Mouse (Mus musculus) midbrain, embryonic 10.5 days (tissue): Measurements from ENCODE around the gene Eif4a2. TPM values are rescaled to one million over a fixed set of nuclear protein-coding genes. Genes with fewer than 3 reads are reported as not detected.
"Not testable (repeated sequence)": the region's sequence is repeated elsewhere in the genome, so short reads cannot be mapped to it uniquely, and the experiment has no call there.

Experiments used
- DNase-seq: peaks from one replicate; pipeline ENCODE4 v3.0.0-alpha.2; 2017; ENCODE audit warnings: low spot score
- H3K27ac ChIP-seq: fragments of 300-500 bp; sonication (generic); replicated peaks from 2 replicates; pipeline ENCODE4 v1.5.1; 2016; ENCODE audit warnings: mild to moderate bottlenecking
- H3K27me3 ChIP-seq: fragments of 300-500 bp; sonication (generic); 2 replicates; pipeline ENCODE4 v1.6.1; 2016; ENCODE audit warnings: low read depth, mild to moderate bottlenecking; ENCODE audit not compliant: poor library complexity, severe bottlenecking
- H3K36me3 ChIP-seq: fragments of 300-500 bp; sonication (generic); 2 replicates; pipeline ENCODE4 v1.6.1; 2016; ENCODE audit warnings: mild to moderate bottlenecking, moderate library complexity
- H3K4me1 ChIP-seq: fragments of 300-500 bp; sonication (generic); 2 replicates; pipeline ENCODE4 v1.6.1; 2016
- H3K4me3 ChIP-seq: fragments of 300-500 bp; sonication (generic); 2 replicates; pipeline ENCODE4 v1.5.1; 2016; ENCODE audit warnings: mild to moderate bottlenecking, moderate library complexity
- H3K9me3 ChIP-seq: fragments of 300-500 bp; sonication (generic); replicated peaks from 2 replicates; pipeline ENCODE4 v1.6.1; 2016; ENCODE audit warnings: mild to moderate bottlenecking
- WGBS: fragments of 180-500 bp; shearing (Covaris S2); methylation state at CpG from one replicate; pipeline ENCODE4 v1.1.7; 2016; 5-methylcytosine and 5-hydroxymethylcytosine counted together
- polyA plus RNA-seq: library from polyadenylated mRNA; unstranded; fragments of >200 nt; fragmentation: Nextera tagmentation; extraction: Ambion mirVana; gene quantifications from 2 replicates; pipeline ENCODE4 v1.2.1, GENCODE M21; 2016

The Eif4a2 gene
- polyA plus RNA-seq = 154 and 155 TPM in 2 replicates

GRCm38 (mm10) chr16:23107231-23107942 is at the start of gene Eif4a2:
TSS of gene Eif4a2 (plus strand) at chr16:23107444.
- peaks cover 39% of the 10 kb centered on the region for H3K4me1 ChIP-seq
- H3K9me3 ChIP-seq = no peaks in the 10 kb centered on the region
- H3K36me3 ChIP-seq = peaks cover 44% of the 10 kb centered on the region
- peaks cover 7% of the 10 kb centered on the region; the same call in 1 of the 2 replicates for H3K27me3 ChIP-seq
- H3K27ac ChIP-seq = peak within 1 kb of the TSS; percentile 99
- WGBS = under 1% methylated on average over 71 of the region's 71 CpGs
- DNase-seq = peak; percentile 90
- peak within 1 kb of the TSS; percentile 88 for H3K4me3 ChIP-seq

GRCm38 (mm10) chr16:23057668-23058447 is 49.4 kb upstream of the Eif4a2 start, which contains the start of gene Kng1:
TSS of gene Kng1 (plus strand) at chr16:23057865.
- H3K9me3 ChIP-seq = not testable (repeated sequence)

GRCm38 (mm10) chr16:23059630-23060029 is 47.6 kb upstream of the Eif4a2 start:
- H3K36me3 ChIP-seq, H3K4me3 ChIP-seq, H3K4me1 ChIP-seq, H3K9me3 ChIP-seq, H3K27me3 ChIP-seq, H3K27ac ChIP-seq, DNase-seq: not testable (repeated sequence)
- WGBS = 78% methylated on average over 4 of the region's 4 CpGs

More at GRCm38 (mm10) chr16:23057668-23058447, 49.4 kb upstream of the Eif4a2 start, which contains the start of gene Kng1:
- not testable (repeated sequence) for H3K27me3 ChIP-seq, DNase-seq, H3K27ac ChIP-seq, H3K4me3 ChIP-seq, H3K4me1 ChIP-seq, H3K36me3 ChIP-seq
- 81% methylated on average over 1 of the region's 1 CpGs for WGBS

- WGBS = 86% methylated on average over 5 of the region's 5 CpGs
- H3K36me3 ChIP-seq, H3K9me3 ChIP-seq, H3K4me1 ChIP-seq, H3K27me3 ChIP-seq, DNase-seq, H3K27ac ChIP-seq, H3K4me3 ChIP-seq: not testable (repeated sequence)
These were observed 46.4 kb upstream of the Eif4a2 start for GRCm38 (mm10) chr16:23060781-23061325.

- not testable (repeated sequence) for H3K36me3 ChIP-seq, H3K9me3 ChIP-seq, DNase-seq, H3K4me3 ChIP-seq, H3K4me1 ChIP-seq, H3K27me3 ChIP-seq, H3K27ac ChIP-seq
- 93% methylated on average over 6 of the region's 6 CpGs for WGBS
These were observed 29.7 kb upstream of the Eif4a2 start for GRCm38 (mm10) chr16:23077516-23077915.

GRCm38 (mm10) chr16:23087159-23087558 is 20.1 kb upstream of the Eif4a2 start:
- H3K9me3 ChIP-seq, H3K4me1 ChIP-seq, H3K27ac ChIP-seq, DNase-seq, H3K4me3 ChIP-seq, H3K27me3 ChIP-seq, H3K36me3 ChIP-seq: not testable (repeated sequence)
- 83% methylated on average over 8 of the region's 8 CpGs for WGBS

GRCm38 (mm10) chr16:23087712-23088111 is 19.5 kb upstream of the Eif4a2 start:
- not testable (repeated sequence) for DNase-seq, H3K27me3 ChIP-seq, H3K4me3 ChIP-seq, H3K9me3 ChIP-seq, H3K36me3 ChIP-seq, H3K4me1 ChIP-seq, H3K27ac ChIP-seq
- WGBS = 68% methylated on average over 4 of the region's 4 CpGs

GRCm38 (mm10) chr16:23088491-23088890 is 18.8 kb upstream of the Eif4a2 start:
- not testable (repeated sequence) for H3K9me3 ChIP-seq, DNase-seq, H3K27me3 ChIP-seq, H3K27ac ChIP-seq, H3K36me3 ChIP-seq, H3K4me3 ChIP-seq, H3K4me1 ChIP-seq
- WGBS = 82% methylated on average over 1 of the region's 1 CpGs

- not testable (repeated sequence) for H3K4me1 ChIP-seq, H3K27me3 ChIP-seq, H3K27ac ChIP-seq, H3K9me3 ChIP-seq, H3K36me3 ChIP-seq, H3K4me3 ChIP-seq, DNase-seq
These were observed 15.9 kb upstream of the Eif4a2 start for GRCm38 (mm10) chr16:23091345-23091744.

- 85% methylated on average over 13 of the region's 13 CpGs for WGBS
- Histone ChIP-seq H3K27ac (no peak overlapping the region), H3K9me3 (no peaks in the 10 kb centered on the region), H3K4me1 (no peaks in the 10 kb centered on the region), H3K4me3 (no peak overlapping the region), H3K27me3 (no peaks in the 10 kb centered on the region), H3K36me3 (no peaks in the 10 kb centered on the region)
- DNase-seq = no peak
These were observed 13.8 kb upstream of the Eif4a2 start for GRCm38 (mm10) chr16:23093321-23093953.

GRCm38 (mm10) chr16:23094136-23094535 is 13.1 kb upstream of the Eif4a2 start:
- Histone ChIP-seq H3K27ac (no peak overlapping the region), H3K9me3 (no peaks in the 10 kb centered on the region), H3K27me3 (peaks cover 5% of the 10 kb centered on the region), H3K4me1 (peaks cover under 1% of the 10 kb centered on the region; the same call in 1 of the 2 replicates), H3K4me3 (no peak overlapping the region), H3K36me3 (no peaks in the 10 kb centered on the region)
- no peak for DNase-seq
- 92% methylated on average over 6 of the region's 6 CpGs for WGBS

- H3K27ac ChIP-seq, H3K36me3 ChIP-seq, H3K4me3 ChIP-seq, H3K9me3 ChIP-seq, DNase-seq: not testable (repeated sequence)
- H3K4me1 ChIP-seq = peaks cover 15% of the 10 kb centered on the region
- H3K27me3 ChIP-seq = peaks cover 16% of the 10 kb centered on the region
- 95% methylated on average over 5 of the region's 5 CpGs for WGBS
These were observed 11.7 kb upstream of the Eif4a2 start for GRCm38 (mm10) chr16:23095581-23095980.
